Mouse (Mus musculus): ENCODE data around the gene Hist1h4a. TPM values are rescaled to one million over a fixed set of nuclear protein-coding genes. Genes with fewer than 3 reads are reported as not detected.
A peak's percentile ranks its signal among the peaks of the same experiment; 100 is the strongest.
"Not testable (repeated sequence)": the region's sequence is repeated elsewhere in the genome, so short reads cannot be mapped to it uniquely, and the experiment has no call there.

Gene Hist1h4a
- polyA plus RNA-seq, 2 experiments = 0.57 to 11.8 TPM

DNA sequence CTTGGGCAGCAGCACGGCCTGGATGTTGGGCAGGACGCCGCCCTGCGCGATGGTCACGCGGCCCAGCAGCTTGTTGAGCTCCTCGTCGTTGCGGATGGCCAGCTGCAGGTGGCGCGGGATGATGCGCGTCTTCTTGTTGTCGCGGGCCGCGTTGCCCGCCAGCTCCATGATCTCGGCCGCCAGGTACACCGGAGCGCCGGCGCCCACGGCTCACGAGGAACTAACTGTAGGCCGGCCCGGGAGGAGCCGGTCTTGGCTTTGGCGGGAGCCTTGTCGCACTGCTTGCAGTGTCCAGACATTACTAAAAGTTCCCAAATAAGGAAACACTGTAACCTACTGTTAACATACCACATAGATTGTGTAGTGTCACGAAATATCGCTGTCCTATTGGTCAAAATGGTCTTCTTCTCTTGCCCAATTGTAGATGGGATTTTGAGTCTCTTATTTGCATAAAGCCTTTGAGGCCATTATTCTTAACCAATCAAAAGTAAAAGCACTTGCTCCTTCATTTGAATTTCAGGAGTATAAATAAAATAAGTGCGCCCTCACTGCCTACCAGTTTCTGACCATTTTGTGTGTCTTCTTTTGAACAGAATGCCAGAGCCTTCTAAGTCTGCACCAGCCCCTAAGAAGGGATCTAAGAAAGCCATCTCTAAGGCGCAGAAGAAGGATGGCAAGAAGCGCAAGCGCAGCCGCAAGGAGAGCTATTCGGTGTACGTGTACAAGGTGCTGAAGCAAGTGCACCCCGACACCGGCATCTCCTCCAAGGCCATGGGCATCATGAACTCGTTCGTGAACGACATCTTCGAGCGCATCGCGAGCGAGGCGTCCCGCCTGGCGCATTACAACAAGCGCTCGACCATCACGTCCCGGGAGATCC is 14.6 kb downstream of the Hist1h4a start, which contains the start of gene Hist1h2bb:
TSS of gene Hist1h2bb (plus strand) at position 534 of the 880 bp plus-strand sequence.
- not testable (repeated sequence) for H3K27me3 ChIP-seq (ENCODE audit: control insufficient read depth, insufficient read depth, low read length); H3K36me3 ChIP-seq (replicated peaks; ENCODE audit: control insufficient read depth, insufficient read depth, low read depth); H3K9me3 ChIP-seq (ENCODE audit: control insufficient read depth, low read length)
- Histone ChIP-seq H3K4me2 (ENCODE audit: low read depth) (peak within 1 kb of the TSS; percentile 89), H3K4me1 (replicated peaks; ENCODE audit: control insufficient read depth in 2 of 2, insufficient read depth in 2 of 2, low read length in 1 of 2) (peaks cover 30 to 35% of the 10 kb centered on the region in 2 experiments), H3K27ac (peak within 1 kb of the TSS; percentile 100), H3K4me3 (ENCODE audit: insufficient read depth in 1 of 2, low read depth in 2 of 2, low read length in 2 of 2) (peak within 1 kb of the TSS; percentile 53 to 61), H3K9ac (replicated peaks) (peak within 1 kb of the TSS; percentile 98)
- TF ChIP-seq CTCF (IDR thresholded peaks at IDR 0.05; ENCODE audit: low read depth) (peak; percentile 28; the same call in 1 of the 2 replicates), EP300 (IDR thresholded peaks at IDR 0.05; ENCODE audit: low read depth) (peak; percentile 70)
- ATAC-seq (ENCODE audit: insufficient read depth) (peak; percentile 74), DNase-seq (ENCODE audit: low read depth in 3 of 3, low spot score in 3 of 3) (peak; percentile 91 to 97 (median 93))
- under 1% methylated on average over 34 of the region's 58 CpGs for WGBS (ENCODE audit: insufficient replicate concordance)

DNA sequence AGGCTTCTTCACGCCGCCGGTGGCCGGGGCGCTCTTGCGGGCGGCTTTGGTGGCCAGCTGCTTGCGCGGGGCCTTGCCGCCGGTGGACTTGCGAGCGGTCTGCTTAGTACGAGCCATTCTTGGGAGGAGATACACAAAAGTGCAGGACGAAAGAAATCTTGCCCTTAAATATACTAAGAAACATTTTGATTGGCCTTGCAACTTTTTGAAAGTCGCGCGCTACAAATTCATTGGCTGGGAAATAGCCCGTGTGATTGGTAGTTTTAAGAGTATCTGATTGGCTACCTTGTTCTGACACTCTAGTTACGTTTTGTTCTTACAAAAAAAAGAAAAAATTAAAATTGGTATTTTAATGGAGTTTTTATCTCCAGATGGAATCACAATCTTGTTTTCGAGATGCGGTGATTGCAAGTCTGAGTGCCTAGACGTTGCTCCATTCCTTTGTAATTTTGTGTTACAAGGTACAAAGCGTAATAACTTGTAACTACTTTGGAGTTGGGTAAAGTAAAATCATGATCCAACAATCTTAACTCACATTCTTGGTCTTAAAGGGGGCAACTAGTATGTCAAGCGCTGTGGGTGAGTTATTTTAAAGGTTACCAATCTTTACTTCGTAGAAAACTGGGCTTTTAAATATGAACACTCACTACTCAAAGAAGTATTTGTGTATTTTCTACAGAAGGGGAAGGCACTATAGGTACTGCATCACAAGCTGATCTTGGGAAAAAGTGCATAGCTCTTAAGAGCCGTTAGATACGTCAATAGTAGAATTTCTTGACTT is 15.5 kb downstream of the Hist1h4a start, which contains the start of gene Hist1h3c:
TSS of gene Hist1h3c (minus strand) at position 222 of the 781 bp plus-strand sequence.
- H3K9me3 ChIP-seq (ENCODE audit: control insufficient read depth, low read length) = no peaks in the 10 kb centered on the region
- no peaks in the 10 kb centered on the region for H3K36me3 ChIP-seq (replicated peaks; ENCODE audit: control insufficient read depth, insufficient read depth, low read depth)
- H3K9ac ChIP-seq (replicated peaks) = peak within 1 kb of the TSS; percentile 98
- ATAC-seq (ENCODE audit: insufficient read depth) (peak; percentile 58), DNase-seq (ENCODE audit: low read depth in 3 of 3, low spot score in 3 of 3) (peak; percentile 94 to 96 (median 95))
- H3K4me3 ChIP-seq (ENCODE audit: insufficient read depth in 1 of 2, low read depth in 2 of 2, low read length in 2 of 2) = peak within 1 kb of the TSS; percentile 61 to 67
- TF ChIP-seq EP300 (IDR thresholded peaks at IDR 0.05; ENCODE audit: low read depth) (peak; percentile 77), CTCF (IDR thresholded peaks at IDR 0.05; ENCODE audit: low read depth) (no peak)
- no peaks in the 10 kb centered on the region for H3K27me3 ChIP-seq (ENCODE audit: control insufficient read depth, insufficient read depth, low read length)
- peaks cover 30 to 37% of the 10 kb centered on the region in 2 experiments for H3K4me1 ChIP-seq (replicated peaks; ENCODE audit: control insufficient read depth in 2 of 2, insufficient read depth in 2 of 2, low read length in 1 of 2)
- 1% methylated on average over 24 of the region's 28 CpGs for WGBS (ENCODE audit: insufficient replicate concordance)
- peak within 1 kb of the TSS; percentile 100 for H3K27ac ChIP-seq
- peak within 1 kb of the TSS; percentile 89 for H3K4me2 ChIP-seq (ENCODE audit: low read depth)

DNA sequence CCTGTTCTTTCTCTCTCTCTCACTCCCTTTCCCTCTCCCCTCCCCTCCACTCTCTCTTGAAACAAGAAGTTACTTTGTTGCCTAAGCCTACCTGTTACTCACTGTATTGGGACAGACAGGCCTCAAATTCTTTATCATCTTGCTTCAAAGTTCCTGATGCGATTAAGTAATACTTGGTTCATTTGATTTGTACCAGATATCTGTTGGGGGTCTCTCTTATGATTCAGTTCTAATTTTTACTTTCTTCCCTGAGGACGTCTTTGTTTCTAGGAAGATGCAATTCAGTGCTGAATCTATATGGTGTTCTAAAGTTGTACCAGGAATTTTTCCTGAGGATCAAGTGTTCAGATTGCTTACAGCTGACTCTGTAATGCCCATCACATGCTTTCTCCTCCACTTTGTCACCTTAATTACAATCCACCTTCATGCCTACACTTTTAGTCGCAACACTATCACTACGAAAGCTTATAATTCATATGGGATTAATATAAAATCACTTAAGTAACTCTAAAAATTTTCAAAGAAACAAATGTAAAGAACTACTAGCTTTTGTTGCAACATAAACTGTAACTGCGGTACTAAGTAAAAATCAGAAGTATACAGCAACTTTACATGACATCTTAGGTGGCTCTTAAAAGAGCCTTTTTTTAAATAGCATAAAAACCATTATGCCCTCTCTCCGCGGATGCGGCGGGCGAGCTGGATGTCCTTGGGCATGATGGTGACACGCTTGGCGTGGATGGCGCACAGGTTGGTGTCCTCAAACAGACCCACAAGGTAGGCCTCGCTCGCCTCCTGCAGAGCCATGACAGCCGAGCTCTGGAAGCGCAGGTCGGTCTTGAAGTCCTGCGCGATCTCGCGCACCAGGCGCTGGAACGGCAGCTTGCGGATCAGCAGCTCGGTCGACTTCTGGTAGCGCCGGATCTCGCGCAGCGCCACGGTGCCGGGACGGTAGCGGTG is 16.3 kb downstream of the Hist1h4a start:
- TF ChIP-seq EP300 (IDR thresholded peaks at IDR 0.05; ENCODE audit: low read depth) = no peak
- no peak for TF ChIP-seq CTCF (IDR thresholded peaks at IDR 0.05; ENCODE audit: low read depth)

DNA sequence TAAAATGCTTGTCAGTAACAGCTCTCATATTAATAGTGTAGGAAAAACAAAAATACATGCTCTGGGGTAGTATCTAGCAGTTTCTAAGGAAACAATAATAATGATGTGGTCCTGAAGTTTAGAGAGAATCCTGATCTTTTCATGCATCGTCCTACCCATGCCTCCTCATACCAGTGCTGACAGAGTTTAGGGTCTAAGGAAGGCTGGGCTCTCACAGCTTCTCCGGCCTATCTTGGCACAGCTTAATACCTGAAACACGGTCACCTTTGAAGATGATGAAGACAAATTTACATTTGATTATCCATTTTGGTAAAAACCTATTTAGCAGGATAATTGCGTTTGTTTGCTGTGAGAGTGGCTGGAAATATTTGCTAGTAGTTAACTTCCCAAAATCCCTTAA is 17.1 kb downstream of the Hist1h4a start:
- H3K4me1 ChIP-seq (replicated peaks; ENCODE audit: control insufficient read depth in 2 of 2, insufficient read depth in 2 of 2, low read length in 1 of 2) = peaks cover 20 to 30% of the 10 kb centered on the region in 2 experiments
- H3K36me3 ChIP-seq (replicated peaks; ENCODE audit: control insufficient read depth, insufficient read depth, low read depth) = no peaks in the 10 kb centered on the region
- WGBS (ENCODE audit: insufficient replicate concordance) = 47% methylated on average over 4 of the region's 4 CpGs
- peak overlapping the region; percentile 89 for H3K4me2 ChIP-seq (ENCODE audit: low read depth)
- H3K27ac ChIP-seq = peak overlapping the region; percentile 100
- ATAC-seq (ENCODE audit: insufficient read depth) = no peak
- H3K4me3 ChIP-seq (ENCODE audit: insufficient read depth in 1 of 2, low read depth in 2 of 2, low read length in 2 of 2) = peak overlapping the region; percentile 61 to 62
- H3K27me3 ChIP-seq (ENCODE audit: control insufficient read depth, insufficient read depth, low read length) = no peaks in the 10 kb centered on the region
- no peaks in the 10 kb centered on the region for H3K9me3 ChIP-seq (ENCODE audit: control insufficient read depth, low read length)
- 0 out of 2 replicates have a peak, but pooled peaks have one; percentile 4 for TF ChIP-seq EP300 (IDR thresholded peaks at IDR 0.05; ENCODE audit: low read depth)
- no peak for TF ChIP-seq CTCF (IDR thresholded peaks at IDR 0.05; ENCODE audit: low read depth)
- H3K9ac ChIP-seq (replicated peaks) = peak overlapping the region; percentile 95
- no peak for DNase-seq (ENCODE audit: low read depth in 3 of 3, low spot score in 3 of 3)

More for the DNA sequence above, 16.3 kb downstream of the Hist1h4a start:
- H3K27me3 ChIP-seq (ENCODE audit: control insufficient read depth, insufficient read depth, low read length) = no peaks in the 10 kb centered on the region
- H3K36me3 ChIP-seq (replicated peaks; ENCODE audit: control insufficient read depth, insufficient read depth, low read depth) = no peaks in the 10 kb centered on the region
- under 1% methylated on average over 13 of the region's 36 CpGs for WGBS (ENCODE audit: insufficient replicate concordance)
- H3K9ac ChIP-seq (replicated peaks) = peak overlapping the region; percentile 95
- ATAC-seq (ENCODE audit: insufficient read depth) (no peak), DNase-seq (ENCODE audit: low read depth in 3 of 3, low spot score in 3 of 3) (peak in 1 of 3 experiments; percentile 68)
- peaks cover 22 to 32% of the 10 kb centered on the region in 2 experiments for H3K4me1 ChIP-seq (replicated peaks; ENCODE audit: control insufficient read depth in 2 of 2, insufficient read depth in 2 of 2, low read length in 1 of 2)
- no peaks in the 10 kb centered on the region for H3K9me3 ChIP-seq (ENCODE audit: control insufficient read depth, low read length)
- peak overlapping the region; percentile 61 to 67 for H3K4me3 ChIP-seq (ENCODE audit: insufficient read depth in 1 of 2, low read depth in 2 of 2, low read length in 2 of 2)
- peak overlapping the region; percentile 89 for H3K4me2 ChIP-seq (ENCODE audit: low read depth)
- peak overlapping the region; percentile 100 for H3K27ac ChIP-seq
